Mouse (Mus musculus): ENCODE data around the gene Mphosph9.

Mphosph9 gene

DNA sequence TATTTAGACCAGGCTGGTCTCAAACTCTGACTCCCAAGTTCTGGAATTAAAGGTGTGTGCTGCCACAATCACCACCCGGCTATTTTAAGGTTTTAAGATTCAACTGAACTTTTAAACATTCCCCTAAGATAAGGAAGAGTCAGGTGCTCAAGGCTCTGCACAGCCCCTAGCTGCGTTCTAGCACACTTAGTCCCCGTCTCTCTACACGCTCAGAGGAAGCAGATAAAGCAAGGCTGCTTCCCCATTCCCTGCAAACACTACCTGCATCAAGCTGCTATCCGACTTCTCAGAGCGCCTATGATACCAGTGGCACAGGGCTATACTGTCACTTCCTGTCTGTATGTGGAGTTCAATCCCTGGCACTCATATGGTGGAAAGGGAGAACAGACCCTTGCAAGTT lies 60.1 kb downstream of the Mphosph9 start:
- DNase-seq (ENCODE audit: low spot score): no peak

DNA sequence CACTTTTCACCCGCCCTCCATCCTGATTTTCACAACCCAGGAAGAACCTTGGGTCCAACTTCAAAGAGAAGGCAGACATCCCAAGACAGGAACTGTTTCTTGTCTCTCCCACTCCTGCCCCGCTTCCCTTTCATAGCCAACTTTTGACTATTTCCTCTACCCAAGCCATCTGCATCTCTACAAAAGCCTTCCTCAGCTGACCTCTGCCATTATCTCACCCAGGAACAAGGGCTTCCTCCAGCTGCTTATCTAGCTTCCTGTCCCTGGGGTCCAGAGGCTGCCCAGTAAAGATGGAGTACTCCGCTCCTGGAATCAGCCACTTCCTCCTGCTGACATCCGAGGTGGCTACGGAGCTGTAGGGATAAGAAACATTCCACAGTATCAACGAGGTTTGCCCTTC lies 61.0 kb downstream of the Mphosph9 start:
- DNase-seq (ENCODE audit: low spot score): no peak

DNA sequence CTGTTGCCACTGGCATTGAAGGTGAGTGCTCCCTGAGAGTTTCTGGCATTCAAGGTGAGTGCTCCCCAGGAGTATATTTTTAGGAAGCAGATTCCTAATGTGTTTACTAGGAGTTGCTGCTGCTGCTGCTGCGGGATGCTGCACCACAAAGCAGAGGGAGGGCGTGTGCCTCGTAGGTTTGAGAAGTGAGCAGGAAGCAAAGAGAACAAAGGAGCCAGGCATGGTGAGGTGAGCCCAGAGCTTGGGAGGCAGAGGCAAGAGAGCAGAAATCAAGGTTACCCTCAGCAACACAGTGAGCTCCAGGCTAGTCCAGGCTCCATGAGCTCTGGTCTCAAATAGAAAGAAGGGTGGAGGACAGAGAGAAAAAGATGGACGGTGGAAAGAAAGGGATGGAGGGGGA lies 64.5 kb downstream of the Mphosph9 start:
- no peak for DNase-seq (ENCODE audit: low spot score)

DNA sequence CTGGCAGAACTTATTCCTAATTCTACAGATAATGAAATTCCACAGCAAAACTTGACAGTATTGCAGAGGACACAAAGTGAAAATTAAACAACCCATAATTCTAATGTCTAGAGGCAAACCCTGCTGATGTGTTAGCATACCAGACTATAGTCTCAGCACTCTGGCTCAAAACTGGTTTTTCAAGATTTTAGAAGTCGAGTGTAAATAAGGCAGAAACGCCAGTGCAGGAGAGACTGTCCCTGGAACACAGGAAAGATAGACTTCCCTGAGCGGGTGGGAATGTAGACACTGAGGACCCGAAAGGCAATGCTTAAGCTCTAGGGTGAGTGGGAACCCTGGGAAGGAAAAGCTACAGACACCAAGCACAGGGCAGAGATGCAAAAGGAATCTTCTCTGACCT lies 65.7 kb downstream of the Mphosph9 start:
- DNase-seq (ENCODE audit: low spot score): no peak

DNA sequence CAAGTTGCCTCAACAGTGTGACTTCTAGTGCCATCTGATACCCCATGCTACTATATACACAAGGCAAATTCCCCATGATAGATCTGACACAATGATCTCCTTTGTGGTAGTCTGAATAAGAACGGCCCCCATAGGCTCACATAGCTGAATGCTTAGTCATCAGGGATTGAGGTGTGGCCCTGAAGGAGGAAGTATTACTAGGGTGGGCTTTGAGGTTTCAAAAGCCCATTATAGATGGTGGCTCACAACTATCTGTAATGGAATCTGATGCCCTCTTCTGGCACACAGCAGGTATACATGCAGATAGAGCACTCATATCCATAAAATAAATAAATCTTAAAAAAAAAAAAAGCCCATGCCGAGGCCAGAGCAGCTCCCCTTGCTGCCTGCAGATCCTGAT lies 68.6 kb downstream of the Mphosph9 start:
- no peak for DNase-seq (ENCODE audit: low spot score)

DNA sequence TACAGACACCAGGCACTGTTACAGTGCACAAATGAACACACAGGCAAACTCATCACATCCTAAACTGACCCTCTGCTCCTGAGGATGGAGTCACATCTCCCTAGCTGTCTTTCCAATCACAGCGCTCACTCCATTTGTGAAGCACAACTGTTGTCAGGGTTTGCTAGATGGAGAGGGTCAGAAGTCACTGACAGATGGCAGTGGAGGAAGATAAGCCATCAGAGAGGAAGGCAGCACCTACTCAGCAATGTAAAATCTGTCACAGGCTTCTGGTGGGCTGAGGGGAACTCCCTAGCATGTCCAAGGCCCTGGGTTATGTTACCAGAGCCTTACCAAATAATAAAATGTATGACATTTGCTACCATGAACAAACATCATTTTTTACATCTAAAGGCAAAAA lies 69.7 kb downstream of the Mphosph9 start:
- DNase-seq (ENCODE audit: low spot score): no peak

DNA sequence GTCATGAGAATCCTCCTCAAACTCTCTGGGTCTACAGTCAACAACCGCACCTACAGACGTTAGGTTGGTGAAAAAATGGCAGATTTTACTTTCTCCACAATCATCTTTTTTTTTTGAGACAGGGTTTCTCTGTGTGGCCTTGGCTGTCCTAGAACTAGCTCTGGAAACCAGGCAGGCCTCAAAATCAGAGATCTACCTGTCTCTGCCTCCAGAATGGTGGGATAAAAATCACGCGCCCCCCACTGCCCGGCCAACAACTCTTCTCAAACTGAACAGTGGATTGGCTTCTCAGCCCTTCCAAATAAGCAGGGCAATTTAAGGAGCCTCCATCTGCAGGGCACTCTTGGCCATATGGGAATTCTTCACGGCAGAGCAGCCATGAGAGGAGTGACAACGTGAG lies 72.6 kb downstream of the Mphosph9 start:
- DNase-seq (ENCODE audit: low spot score): no peak

DNA sequence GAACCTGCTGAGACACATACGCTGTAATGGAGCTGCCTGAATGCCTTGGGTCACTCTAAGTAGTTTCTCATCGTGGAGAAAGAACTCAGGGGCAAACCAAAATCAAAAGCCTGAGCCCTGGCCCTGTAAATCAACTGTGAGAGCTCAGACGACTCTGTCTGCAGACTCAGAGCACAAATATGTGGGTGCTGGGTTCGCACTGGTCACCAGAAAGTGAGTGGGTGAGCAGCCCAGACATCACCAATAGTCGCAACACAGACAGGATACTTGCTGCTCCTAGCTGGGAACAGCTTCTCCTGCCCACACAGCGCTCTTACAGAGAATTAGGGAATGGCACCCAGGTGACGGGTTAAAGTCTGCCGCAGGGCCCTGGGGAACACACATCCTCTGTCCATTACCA lies 74.2 kb downstream of the Mphosph9 start:
- DNase-seq (ENCODE audit: low spot score): no peak

DNA sequence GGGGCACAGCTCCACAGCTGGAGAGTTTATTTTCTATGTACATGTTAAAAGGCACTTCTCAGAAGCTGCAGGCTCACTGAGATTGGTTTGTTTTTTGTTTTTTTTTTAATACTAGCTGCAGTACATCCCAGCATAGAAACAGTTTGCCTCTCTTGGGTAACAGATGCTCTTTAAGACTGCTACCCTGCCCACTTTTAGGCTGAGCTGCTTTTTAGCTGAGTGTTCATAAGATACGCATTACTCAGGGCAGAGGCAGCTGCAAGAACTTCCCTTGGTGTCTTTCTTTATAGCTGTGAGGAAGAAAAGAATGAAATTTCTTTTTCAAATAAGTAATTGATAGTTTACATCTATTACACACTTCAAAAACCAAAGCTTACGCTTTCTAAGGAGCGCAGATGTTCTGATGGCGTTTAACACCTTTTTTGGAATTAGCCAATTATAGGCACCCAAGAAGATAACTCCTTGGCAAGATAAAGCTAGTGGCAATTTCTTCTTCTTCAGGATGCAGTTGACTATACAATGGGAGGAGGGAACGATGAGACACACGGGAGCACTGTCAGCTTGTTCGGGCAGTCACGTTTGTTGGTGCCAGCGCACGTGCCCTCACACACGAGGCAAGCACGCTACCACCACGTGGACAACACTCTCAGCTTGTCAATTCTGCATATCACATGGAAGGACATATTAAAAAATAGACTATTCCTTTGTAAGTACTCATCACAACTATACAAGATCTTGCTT lies 75.0 kb downstream of the Mphosph9 start:
- no peak for DNase-seq (ENCODE audit: low spot score)

DNA sequence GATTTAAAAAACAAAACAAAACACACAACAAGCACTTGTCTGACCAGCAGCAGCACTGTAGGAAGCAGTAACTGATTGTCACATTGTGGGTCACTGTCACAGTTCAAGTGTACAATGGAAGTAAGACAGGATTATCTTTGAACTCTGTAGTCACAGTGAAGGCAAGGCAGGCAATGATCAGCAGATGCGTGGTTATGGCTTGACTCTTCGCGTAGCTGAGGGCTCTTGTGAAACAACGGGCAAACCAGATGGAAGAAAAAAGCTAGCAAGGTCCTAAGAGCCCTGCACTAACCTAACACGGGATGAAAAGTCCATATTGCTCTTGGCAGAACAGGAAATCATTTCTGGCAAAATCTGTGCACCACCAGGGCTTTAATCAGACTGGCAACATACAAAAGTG lies 76.7 kb downstream of the Mphosph9 start:
- no peak for DNase-seq (ENCODE audit: low spot score)

DNA sequence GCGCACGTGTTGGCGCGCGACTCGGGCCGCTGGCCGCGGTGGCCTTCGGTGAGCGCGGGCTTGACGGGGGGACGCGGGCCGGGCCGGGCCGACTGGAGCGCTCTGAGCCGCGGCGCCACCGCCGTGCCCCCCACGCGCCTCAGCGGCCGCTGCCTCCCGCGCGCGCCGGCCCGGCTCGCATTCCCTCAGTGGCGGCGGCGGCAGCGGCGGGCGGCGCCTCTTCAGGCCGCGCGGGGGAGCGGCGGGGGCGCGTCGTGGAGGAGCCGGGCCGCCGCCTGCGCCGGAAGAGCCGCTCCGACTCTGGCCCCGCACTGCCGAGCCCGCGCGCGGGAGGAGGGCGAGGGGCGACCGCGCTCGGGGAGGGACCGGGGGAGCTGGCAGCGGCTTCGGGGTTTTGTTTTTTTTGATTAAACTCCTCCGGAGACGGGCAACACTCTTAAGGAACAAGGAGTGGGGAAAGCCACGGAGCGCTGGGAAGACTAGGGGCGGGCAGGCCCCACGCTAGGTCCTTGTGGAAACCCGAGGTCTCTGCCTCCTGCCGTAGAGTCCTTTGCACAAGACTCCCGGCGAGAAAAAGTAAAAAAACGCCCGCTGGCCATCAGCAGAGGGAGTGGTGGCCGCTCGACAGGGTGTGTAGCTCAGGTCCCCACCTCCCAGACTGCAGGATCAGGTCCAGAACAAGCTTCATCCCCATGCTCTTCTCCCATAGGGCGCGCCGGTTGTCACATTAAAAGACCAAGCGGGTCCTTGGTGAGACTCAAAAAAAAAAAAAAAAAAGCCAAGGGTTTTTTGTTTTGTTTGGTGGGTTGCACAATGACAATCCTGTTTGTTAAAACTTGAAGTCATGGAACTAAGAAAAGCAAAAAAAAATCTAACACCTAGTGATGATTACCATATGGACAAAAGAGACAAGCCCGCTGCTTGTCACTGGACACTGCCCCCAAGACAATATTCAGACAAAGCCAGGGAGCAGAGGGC lies 77.9 kb downstream of the Mphosph9 start, which contains the start of gene Pitpnm2:
Gene Pitpnm2, minus strand, starts transcription at position 147 of the 978 bp plus-strand sequence.
- DNase-seq (ENCODE audit: low spot score): no peak

DNA sequence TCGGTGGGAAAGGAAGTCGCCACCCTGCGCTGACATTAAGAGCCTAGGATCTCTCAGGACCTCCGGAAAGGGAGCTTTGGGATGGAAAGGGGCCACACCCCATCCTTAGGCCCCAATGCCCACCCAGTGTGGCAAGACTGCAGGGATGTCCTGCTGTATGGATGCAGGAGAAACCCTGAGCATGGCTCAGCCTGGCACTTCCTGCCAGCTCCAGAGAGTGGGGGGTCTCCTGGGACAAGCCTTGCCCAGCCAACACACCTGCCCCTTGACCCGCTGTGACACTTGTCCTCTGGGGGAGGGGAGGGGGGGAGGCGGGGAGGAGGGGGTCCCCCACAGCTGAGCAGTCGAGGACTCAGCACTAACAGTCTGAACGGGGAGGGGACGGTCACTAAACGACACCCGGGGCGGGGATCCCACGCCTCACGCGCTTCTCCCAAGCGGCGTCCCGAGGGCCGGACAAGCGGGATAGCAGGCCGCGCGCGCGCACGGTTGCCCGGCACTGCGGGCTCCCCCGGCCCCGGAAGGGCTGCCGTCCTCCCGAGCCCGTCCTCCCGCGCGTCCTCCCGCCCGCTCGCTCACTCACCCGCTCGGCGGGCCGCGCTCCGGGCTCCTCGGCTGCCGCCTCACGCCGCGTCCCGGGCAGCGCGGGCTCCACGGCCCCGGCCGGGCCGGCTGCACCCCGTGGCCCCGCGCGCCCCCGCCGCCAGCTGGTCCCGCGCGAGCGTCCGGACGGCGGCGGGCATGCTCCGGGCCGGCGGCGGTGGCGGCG lies 78.7 kb downstream of the Mphosph9 start:
- DNase-seq (ENCODE audit: low spot score): no peak

DNA sequence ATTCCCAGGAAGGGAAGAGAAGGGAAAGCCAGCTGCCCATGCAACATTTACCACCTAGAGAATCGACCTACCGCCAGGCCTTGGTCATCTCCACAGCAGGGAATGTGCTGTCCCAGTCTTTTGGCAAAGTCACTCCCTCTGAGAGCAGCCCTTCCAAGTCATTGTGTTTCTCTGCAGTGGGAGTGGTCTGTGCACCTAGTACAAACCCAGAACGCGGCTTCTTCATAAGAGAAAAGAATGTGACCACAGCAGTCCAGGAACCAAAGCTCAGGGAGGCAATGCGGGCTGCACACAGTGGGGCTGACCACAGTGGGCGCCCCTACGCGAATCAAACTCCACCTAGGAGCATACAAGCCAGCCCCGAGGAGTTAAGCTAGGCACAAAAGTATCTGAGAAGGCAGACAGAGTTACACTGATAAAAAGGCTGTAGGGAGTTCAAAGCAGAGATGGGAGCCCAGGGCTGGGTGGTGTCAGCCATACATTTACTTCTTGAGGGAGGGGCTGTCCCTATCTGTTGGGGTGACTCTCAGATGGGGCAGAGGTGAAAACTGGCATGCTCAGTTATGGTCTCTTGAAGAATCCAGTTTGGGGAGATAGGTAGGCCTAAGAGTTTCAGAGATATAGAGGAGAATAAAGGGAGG lies 79.7 kb downstream of the Mphosph9 start:
- DNase-seq (ENCODE audit: low spot score): no peak

DNA sequence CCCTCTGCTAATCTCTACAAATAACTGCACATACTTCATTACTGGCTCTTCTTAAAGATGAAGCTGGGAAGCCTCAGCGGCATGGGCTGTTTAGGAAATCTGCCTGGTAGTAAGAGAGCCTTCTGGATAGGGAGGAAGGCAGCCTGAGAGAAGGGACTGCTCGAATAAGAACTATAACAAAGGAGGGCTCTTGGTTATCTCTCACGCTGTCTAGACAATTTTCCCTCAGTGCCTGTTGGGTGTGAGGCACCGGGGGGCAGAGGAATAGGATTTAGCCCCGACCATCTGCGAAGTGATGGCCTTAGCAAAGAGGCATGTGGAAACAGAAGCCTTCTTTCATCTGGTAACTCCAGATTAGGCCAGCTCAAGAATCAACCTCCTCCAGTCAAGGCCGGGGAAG lies 80.5 kb downstream of the Mphosph9 start:
- no peak for DNase-seq (ENCODE audit: low spot score)

DNA sequence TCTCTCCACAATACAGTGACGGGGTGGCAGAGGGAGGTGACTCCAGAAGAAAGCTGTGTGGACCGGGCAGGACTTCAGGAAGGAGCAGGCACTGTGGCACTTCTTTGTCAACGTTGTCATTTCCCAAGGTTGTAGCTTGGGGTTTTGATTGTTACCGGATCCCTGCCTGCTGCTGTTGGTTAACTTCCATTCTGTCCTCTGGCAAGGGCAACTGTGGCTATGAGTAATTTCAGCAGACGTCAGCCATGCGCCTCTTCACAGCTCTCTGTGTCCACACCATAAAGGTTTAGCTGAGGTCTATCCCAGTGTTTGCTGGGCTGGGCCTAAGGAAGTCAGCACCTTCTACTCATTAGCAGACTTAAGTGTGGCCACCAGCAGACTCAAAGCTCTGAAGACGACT lies 82.9 kb downstream of the Mphosph9 start:
- no peak for DNase-seq (ENCODE audit: low spot score)

DNA sequence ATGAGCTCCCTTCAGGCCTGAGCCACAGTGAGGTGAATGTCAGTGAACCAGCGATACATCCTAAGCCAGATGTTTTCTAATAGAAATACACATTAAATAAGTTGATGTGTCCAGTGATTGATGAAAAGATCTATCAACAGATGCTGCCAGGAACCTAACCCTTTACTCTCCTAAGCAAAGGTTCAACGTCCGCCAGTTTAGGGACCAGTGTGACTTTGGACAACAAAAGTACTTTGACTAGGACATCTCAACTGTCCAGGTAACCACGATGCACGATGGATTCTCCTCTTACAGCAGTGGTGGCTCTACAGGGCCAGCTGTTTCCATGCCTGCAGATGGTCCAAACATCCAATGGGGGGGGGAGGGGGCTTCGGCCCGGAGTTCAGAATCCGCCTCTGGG lies 83.3 kb downstream of the Mphosph9 start:
- no peak for DNase-seq (ENCODE audit: low spot score)

DNA sequence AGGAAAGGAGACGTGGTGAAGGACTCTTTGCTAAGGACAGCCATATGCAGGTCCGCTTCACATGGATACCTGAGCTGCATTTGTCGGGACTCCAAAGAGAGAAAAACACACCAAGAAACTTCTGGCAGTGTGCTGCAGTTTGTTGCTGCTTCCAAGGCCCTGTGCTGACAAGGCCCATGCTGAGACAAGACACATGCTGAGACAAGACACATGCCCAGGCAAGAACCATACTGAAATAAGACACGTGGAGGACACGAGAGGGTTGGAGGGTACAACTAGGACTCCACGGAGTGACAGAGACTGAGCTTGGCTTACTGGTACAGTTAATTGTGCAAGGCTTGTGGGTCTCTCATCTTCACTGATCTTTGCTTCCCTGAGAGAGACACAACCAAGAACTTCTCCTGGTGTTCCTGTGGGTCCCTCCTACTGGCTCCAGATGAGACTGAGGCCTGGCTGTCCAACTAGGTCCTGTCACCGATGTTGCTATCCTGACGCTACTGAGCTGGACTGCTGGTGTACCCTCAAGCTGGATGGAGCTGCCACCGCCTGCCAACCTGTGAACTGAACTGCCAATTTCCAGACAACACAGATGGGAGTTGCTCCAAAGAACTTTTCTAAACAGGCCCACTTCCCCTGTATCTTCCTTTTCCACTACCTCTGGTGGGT lies 84.4 kb downstream of the Mphosph9 start:
- no peak for DNase-seq (ENCODE audit: low spot score)

DNA sequence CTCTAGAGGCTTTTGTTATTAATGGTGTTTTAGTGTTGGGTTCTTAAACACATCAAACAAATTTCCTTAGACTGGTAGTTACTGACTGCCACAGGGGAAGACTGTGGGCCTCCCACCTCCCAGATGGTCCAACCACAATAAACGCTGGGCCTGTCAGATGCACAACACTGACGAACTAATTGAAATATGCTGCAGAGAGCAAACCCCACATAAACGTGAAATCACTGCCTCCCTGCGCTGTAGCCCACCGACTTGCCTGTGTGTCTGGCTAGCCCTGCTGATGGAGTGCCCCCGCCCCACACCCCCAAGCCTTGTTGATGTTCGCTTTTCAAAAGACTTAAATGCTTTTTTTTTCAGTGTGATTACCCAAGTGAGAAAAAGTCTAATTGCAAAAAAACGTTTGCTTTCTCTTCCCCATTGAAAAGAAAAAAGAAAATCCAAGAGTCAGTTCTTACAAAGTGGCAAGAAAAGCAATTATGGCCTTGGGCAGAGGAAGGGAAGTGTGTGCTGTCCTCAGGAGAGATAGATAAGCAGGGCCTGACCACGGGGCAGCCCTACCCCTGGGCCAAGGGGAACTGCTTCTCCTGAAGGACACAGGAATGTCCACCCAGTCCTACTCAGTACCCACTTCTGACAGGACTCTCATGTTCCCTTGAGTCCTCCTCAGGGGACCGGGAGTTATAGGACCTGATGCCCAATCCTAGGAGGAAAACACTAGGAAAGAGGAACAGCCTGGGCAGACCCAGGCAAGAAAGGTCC lies 85.9 kb downstream of the Mphosph9 start:
- no peak for DNase-seq (ENCODE audit: low spot score)

DNA sequence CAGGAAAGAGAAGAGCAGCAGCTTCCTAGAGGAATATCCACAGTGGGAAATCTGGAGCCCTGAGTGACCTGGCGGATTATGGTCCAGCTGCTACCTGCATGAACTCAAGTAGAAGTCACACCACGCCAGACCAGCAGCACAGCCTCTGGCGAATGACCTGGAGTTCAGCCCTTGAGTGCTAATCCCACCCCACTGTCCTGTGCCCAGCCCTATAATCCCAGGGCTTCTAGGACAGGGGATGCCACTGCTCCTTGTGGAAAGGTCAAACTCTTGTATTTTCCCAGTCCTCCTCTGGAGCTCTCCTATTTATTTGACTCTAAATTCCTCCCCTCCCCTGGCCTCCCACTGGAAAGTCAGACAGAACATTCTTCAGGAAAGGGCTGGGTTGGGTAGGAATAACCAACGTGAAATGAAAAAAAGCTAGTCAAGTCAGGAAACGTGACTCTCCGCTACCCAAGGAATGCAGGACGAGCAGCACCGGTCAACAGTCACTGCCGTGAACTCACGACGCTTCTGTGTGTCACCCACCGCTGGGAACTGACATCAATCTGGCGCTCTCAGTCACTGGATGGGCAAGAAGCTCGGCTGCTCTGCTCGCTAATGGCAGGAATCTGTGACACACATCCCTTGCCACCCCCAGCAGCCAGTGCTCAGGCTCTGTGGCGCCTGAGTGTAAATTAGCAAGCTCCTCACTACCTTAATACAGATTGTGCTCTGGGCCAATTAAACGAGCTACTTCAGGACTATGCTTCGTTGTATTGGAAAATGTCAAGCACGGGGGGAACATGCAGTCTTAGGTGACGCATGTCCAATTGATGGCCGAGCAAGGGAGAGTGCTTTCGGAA lies 86.7 kb downstream of the Mphosph9 start:
- no peak for DNase-seq (ENCODE audit: low spot score)

DNA sequence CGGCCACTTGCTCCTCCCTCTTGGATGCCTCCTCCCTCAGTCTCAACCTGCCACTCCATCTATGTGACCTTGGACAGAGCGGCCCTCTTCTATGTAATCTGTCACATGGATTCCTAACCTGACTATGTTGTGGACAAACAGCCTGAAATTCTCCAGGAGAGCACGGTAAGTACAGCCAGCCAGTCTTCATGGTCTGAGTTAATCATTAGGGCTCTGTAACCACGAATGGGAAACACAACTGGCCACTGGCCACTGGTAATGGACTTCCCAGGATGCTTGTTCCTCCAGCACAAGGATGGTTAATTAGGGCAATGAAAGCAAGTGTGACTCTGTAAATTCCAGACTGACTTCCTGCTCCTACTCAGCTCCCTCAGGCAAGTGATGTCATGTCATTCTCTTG lies 91.6 kb downstream of the Mphosph9 start:
- DNase-seq (ENCODE audit: low spot score): no peak
